Mouse (Mus musculus) small intestine, adult 2 months (tissue): Measurements from ENCODE around the gene Robo1.

ENCODE experiments used
- CTCF ChIP-seq: fragments of 200-500 bp; IDR thresholded peaks from 2 replicates; pipeline ENCODE4 v1.5.1; 2012; ENCODE audit warnings: low read depth, mild to moderate bottlenecking, control low read depth, inconsistent platforms, low read length, moderate library complexity, mixed read lengths; ENCODE audit not compliant: insufficient replicate concordance, insufficient read length; ENCODE audit errors: extremely low read depth
- POLR2A ChIP-seq: fragments of 200-500 bp; IDR thresholded peaks from 2 replicates; pipeline ENCODE4 v1.6.1; 2012; ENCODE audit warnings: low read depth, mild to moderate bottlenecking, control low read depth, inconsistent platforms, low read length, moderate library complexity

DNA sequence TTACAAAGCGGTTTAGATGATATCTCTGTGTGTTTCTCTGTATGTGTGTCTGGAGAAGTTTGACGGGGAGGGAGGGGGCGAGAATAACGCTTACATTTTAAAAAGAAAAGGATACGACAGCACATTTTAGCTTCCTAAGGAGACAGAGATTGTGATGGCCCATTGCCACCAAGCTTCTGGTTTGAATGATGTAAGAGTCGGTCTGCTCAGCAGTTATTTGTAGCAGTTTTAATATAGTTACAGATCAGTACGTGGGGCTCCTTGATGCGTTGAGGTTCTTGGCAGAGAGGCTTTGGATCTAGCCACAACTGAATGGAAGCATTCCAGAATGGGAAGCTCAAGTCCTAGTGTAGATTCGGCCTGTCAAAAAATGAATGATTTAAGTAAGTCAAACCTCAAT is 546.0 kb downstream of the Robo1 start:
- no peak for TF ChIP-seq POLR2A
- TF ChIP-seq CTCF: no peak
